Mouse (Mus musculus) brain, embryonic 14.5 days (tissue): ENCODE data around the gene Tbpl2.

ENCODE experiments used
- CTCF ChIP-seq: fragments of 200-500 bp; IDR thresholded peaks from 2 replicates; pipeline ENCODE4 v1.5.1; 2012; ENCODE audit warnings: inconsistent platforms, mild to moderate bottlenecking, moderate library complexity, borderline replicate concordance; ENCODE audit not compliant: insufficient read depth, insufficient read length; ENCODE audit errors: extremely low read depth
- POLR2A ChIP-seq: fragments of 200-500 bp; IDR thresholded peaks from 2 replicates; pipeline ENCODE4 v1.6.1; 2012; ENCODE audit warnings: mild to moderate bottlenecking, inconsistent platforms, borderline replicate concordance; ENCODE audit not compliant: poor library complexity, insufficient read depth, insufficient read length, severe bottlenecking; ENCODE audit errors: extremely low read depth

GRCm38 (mm10) chr2:24049344-24049990, 46.9 kb downstream of the Tbpl2 start, which contains the start of gene Hnmt:
- no peak for TF ChIP-seq CTCF
- TF ChIP-seq POLR2A = no peak
